Mouse (Mus musculus): ENCODE results near the gene Ccdc78. TPM values are rescaled to one million over a fixed set of nuclear protein-coding genes. Genes with fewer than 3 reads are reported as not detected.
A peak's percentile ranks its signal among the peaks of the same experiment; 100 is the strongest.
"Not testable (repeated sequence)": the region's sequence is repeated elsewhere in the genome, so short reads cannot be mapped to it uniquely, and the experiment has no call there.

Gene Ccdc78
- 0.18 and 0.20 TPM in 2 replicates for polyA plus RNA-seq (2014; fragmentation: Nextera tagmentation; extraction: Ambion mirVana)

- Histone ChIP-seq H3K27me3 (ENCODE audit: control insufficient read depth, insufficient read depth, low read length) (no peaks in the 10 kb centered on the region), H3K36me3 (ENCODE audit: control insufficient read depth, insufficient read depth, low read length) (peaks cover 42% of the 10 kb centered on the region), H3K4me1 (ENCODE audit: control insufficient read depth, insufficient read depth, low read length) (peaks cover 22% of the 10 kb centered on the region), H3K27ac (replicated peaks; ENCODE audit: low read depth, low read length) (peak within 1 kb of the TSS; percentile 86), H3K4me3 (replicated peaks; ENCODE audit: low read depth, low read length) (peak within 1 kb of the TSS; percentile 73), H3K9ac (replicated peaks; ENCODE audit: low read length) (peak within 1 kb of the TSS; percentile 75), H3K4me2 (ENCODE audit: low read length) (peak within 1 kb of the TSS; percentile 91), H3K9me3 (ENCODE audit: control insufficient read depth, low read length) (no peaks in the 10 kb centered on the region)
- 90% methylated on average over 3 of the region's 3 CpGs for WGBS
- no peak for DNase-seq
- ATAC-seq (ENCODE audit: low FRiP score, low TSS enrichment), result no peak
Measured at GRCm38 (mm10) chr17:25786280-25786679, at the start of gene Ccdc78. TSS of gene Ccdc78 (plus strand) at chr17:25786580.

GRCm38 (mm10) chr17:25738861-25739260 lies 47.5 kb upstream of the Ccdc78 start:
- Histone ChIP-seq H3K36me3 (ENCODE audit: control insufficient read depth, insufficient read depth, low read length) (no peaks in the 10 kb centered on the region), H3K4me1 (ENCODE audit: control insufficient read depth, insufficient read depth, low read length) (no peaks in the 10 kb centered on the region), H3K27me3 (ENCODE audit: control insufficient read depth, insufficient read depth, low read length) (no peaks in the 10 kb centered on the region), H3K9me3 (ENCODE audit: control insufficient read depth, low read length) (no peaks in the 10 kb centered on the region), H3K4me3 (replicated peaks; ENCODE audit: low read depth, low read length) (no peak overlapping the region), H3K27ac (replicated peaks; ENCODE audit: low read depth, low read length) (no peak overlapping the region), H3K9ac (replicated peaks; ENCODE audit: low read length) (no peak overlapping the region), H3K4me2 (ENCODE audit: low read length) (no peak overlapping the region)
- DNase-seq (no peak), ATAC-seq (ENCODE audit: low FRiP score, low TSS enrichment) (no peak)
- 81% methylated on average over 7 of the region's 7 CpGs for whole genome bisulfite sequencing

GRCm38 (mm10) chr17:25741471-25741870 lies 44.9 kb upstream of the Ccdc78 start:
- H3K36me3 ChIP-seq (ENCODE audit: control insufficient read depth, insufficient read depth, low read length); H3K4me2 ChIP-seq (ENCODE audit: low read length); H3K9me3 ChIP-seq (ENCODE audit: control insufficient read depth, low read length); H3K4me1 ChIP-seq (ENCODE audit: control insufficient read depth, insufficient read depth, low read length); DNase-seq; H3K9ac ChIP-seq (replicated peaks; ENCODE audit: low read length); ATAC-seq (ENCODE audit: low FRiP score, low TSS enrichment); H3K4me3 ChIP-seq (replicated peaks; ENCODE audit: low read depth, low read length); H3K27ac ChIP-seq (replicated peaks; ENCODE audit: low read depth, low read length); H3K27me3 ChIP-seq (ENCODE audit: control insufficient read depth, insufficient read depth, low read length): not testable (repeated sequence)
- WGBS, result 67% methylated on average over 12 of the region's 12 CpGs

GRCm38 (mm10) chr17:25743831-25744230 lies 42.5 kb upstream of the Ccdc78 start:
- H3K36me3 ChIP-seq (ENCODE audit: control insufficient read depth, insufficient read depth, low read length), result no peaks in the 10 kb centered on the region
- ATAC-seq (ENCODE audit: low FRiP score, low TSS enrichment), result no peak
- 92% methylated on average over 9 of the region's 9 CpGs for WGBS
- no peaks in the 10 kb centered on the region for H3K4me1 ChIP-seq (ENCODE audit: control insufficient read depth, insufficient read depth, low read length)
- no peak overlapping the region for H3K4me2 ChIP-seq (ENCODE audit: low read length)
- no peak for DNase-seq
- H3K27ac ChIP-seq (replicated peaks; ENCODE audit: low read depth, low read length), result no peak overlapping the region
- H3K9ac ChIP-seq (replicated peaks; ENCODE audit: low read length), result no peak overlapping the region
- no peaks in the 10 kb centered on the region for H3K27me3 ChIP-seq (ENCODE audit: control insufficient read depth, insufficient read depth, low read length)
- no peak overlapping the region for H3K4me3 ChIP-seq (replicated peaks; ENCODE audit: low read depth, low read length)
- no peaks in the 10 kb centered on the region for H3K9me3 ChIP-seq (ENCODE audit: control insufficient read depth, low read length)

- no peaks in the 10 kb centered on the region for H3K4me1 ChIP-seq (ENCODE audit: control insufficient read depth, insufficient read depth, low read length)
- no peak overlapping the region for H3K27ac ChIP-seq (replicated peaks; ENCODE audit: low read depth, low read length)
- 78% methylated on average over 10 of the region's 10 CpGs for WGBS
- DNase-seq, result no peak
- ATAC-seq (ENCODE audit: low FRiP score, low TSS enrichment), result no peak
- no peaks in the 10 kb centered on the region for H3K27me3 ChIP-seq (ENCODE audit: control insufficient read depth, insufficient read depth, low read length)
- no peaks in the 10 kb centered on the region for H3K36me3 ChIP-seq (ENCODE audit: control insufficient read depth, insufficient read depth, low read length)
- H3K4me2 ChIP-seq (ENCODE audit: low read length), result no peak overlapping the region
- H3K9me3 ChIP-seq (ENCODE audit: control insufficient read depth, low read length), result no peaks in the 10 kb centered on the region
- no peak overlapping the region for H3K9ac ChIP-seq (replicated peaks; ENCODE audit: low read length)
- no peak overlapping the region for H3K4me3 ChIP-seq (replicated peaks; ENCODE audit: low read depth, low read length)
Measured at GRCm38 (mm10) chr17:25744311-25744710, 42.1 kb upstream of the Ccdc78 start.

GRCm38 (mm10) chr17:25748238-25748637 lies 38.1 kb upstream of the Ccdc78 start:
- no peak overlapping the region for H3K27ac ChIP-seq (replicated peaks; ENCODE audit: low read depth, low read length)
- H3K36me3 ChIP-seq (ENCODE audit: control insufficient read depth, insufficient read depth, low read length), result no peaks in the 10 kb centered on the region
- H3K27me3 ChIP-seq (ENCODE audit: control insufficient read depth, insufficient read depth, low read length), result no peaks in the 10 kb centered on the region
- 91% methylated on average over 4 of the region's 4 CpGs for WGBS
- H3K9me3 ChIP-seq (ENCODE audit: control insufficient read depth, low read length), result no peaks in the 10 kb centered on the region
- no peaks in the 10 kb centered on the region for H3K4me1 ChIP-seq (ENCODE audit: control insufficient read depth, insufficient read depth, low read length)
- DNase-seq, result no peak
- ATAC-seq (ENCODE audit: low FRiP score, low TSS enrichment), result no peak
- H3K4me3 ChIP-seq (replicated peaks; ENCODE audit: low read depth, low read length), result no peak overlapping the region
- no peak overlapping the region for H3K4me2 ChIP-seq (ENCODE audit: low read length)
- no peak overlapping the region for H3K9ac ChIP-seq (replicated peaks; ENCODE audit: low read length)

- ATAC-seq (ENCODE audit: low FRiP score, low TSS enrichment) (no peak), DNase-seq (no peak)
- H3K4me2 ChIP-seq (ENCODE audit: low read length), result no peak overlapping the region
- no peaks in the 10 kb centered on the region for H3K27me3 ChIP-seq (ENCODE audit: control insufficient read depth, insufficient read depth, low read length)
- 85% methylated on average over 6 of the region's 6 CpGs for WGBS
- no peak overlapping the region for H3K9ac ChIP-seq (replicated peaks; ENCODE audit: low read length)
- no peaks in the 10 kb centered on the region for H3K36me3 ChIP-seq (ENCODE audit: control insufficient read depth, insufficient read depth, low read length)
- H3K4me3 ChIP-seq (replicated peaks; ENCODE audit: low read depth, low read length), result no peak overlapping the region
- H3K27ac ChIP-seq (replicated peaks; ENCODE audit: low read depth, low read length), result no peak overlapping the region
- H3K9me3 ChIP-seq (ENCODE audit: control insufficient read depth, low read length), result no peaks in the 10 kb centered on the region
- H3K4me1 ChIP-seq (ENCODE audit: control insufficient read depth, insufficient read depth, low read length), result no peaks in the 10 kb centered on the region
Measured at GRCm38 (mm10) chr17:25749314-25749713, 37.1 kb upstream of the Ccdc78 start.

GRCm38 (mm10) chr17:25751446-25751845 lies 34.9 kb upstream of the Ccdc78 start:
- DNase-seq, result peak; percentile 51
- Histone ChIP-seq H3K9me3 (ENCODE audit: control insufficient read depth, low read length) (no peaks in the 10 kb centered on the region), H3K27ac (replicated peaks; ENCODE audit: low read depth, low read length) (no peak overlapping the region), H3K4me2 (ENCODE audit: low read length) (no peak overlapping the region), H3K9ac (replicated peaks; ENCODE audit: low read length) (no peak overlapping the region), H3K36me3 (ENCODE audit: control insufficient read depth, insufficient read depth, low read length) (no peaks in the 10 kb centered on the region), H3K27me3 (ENCODE audit: control insufficient read depth, insufficient read depth, low read length) (no peaks in the 10 kb centered on the region), H3K4me3 (replicated peaks; ENCODE audit: low read depth, low read length) (no peak overlapping the region), H3K4me1 (ENCODE audit: control insufficient read depth, insufficient read depth, low read length) (no peaks in the 10 kb centered on the region)
- 61% methylated on average over 5 of the region's 5 CpGs for WGBS
- no peak for ATAC-seq (ENCODE audit: low FRiP score, low TSS enrichment)

- Histone ChIP-seq H3K9me3 (ENCODE audit: control insufficient read depth, low read length) (no peaks in the 10 kb centered on the region), H3K4me3 (replicated peaks; ENCODE audit: low read depth, low read length) (no peak within 1 kb of the TSS), H3K9ac (replicated peaks; ENCODE audit: low read length) (no peak within 1 kb of the TSS), H3K36me3 (ENCODE audit: control insufficient read depth, insufficient read depth, low read length) (no peaks in the 10 kb centered on the region), H3K27ac (replicated peaks; ENCODE audit: low read depth, low read length) (no peak within 1 kb of the TSS), H3K4me2 (ENCODE audit: low read length) (no peak within 1 kb of the TSS), H3K27me3 (ENCODE audit: control insufficient read depth, insufficient read depth, low read length) (no peaks in the 10 kb centered on the region), H3K4me1 (ENCODE audit: control insufficient read depth, insufficient read depth, low read length) (no peaks in the 10 kb centered on the region)
- DNase-seq, result no peak
- no peak for ATAC-seq (ENCODE audit: low FRiP score, low TSS enrichment)
- 87% methylated on average over 9 of the region's 9 CpGs for WGBS
Measured at GRCm38 (mm10) chr17:25754241-25754640, 32.1 kb upstream of the Ccdc78 start, which contains the start of gene Msln. TSS of gene Msln (minus strand) at chr17:25754378.
